Mouse (Mus musculus): ENCODE data around the gene Tomm40l. TPM values are rescaled to one million over a fixed set of nuclear protein-coding genes. Genes with fewer than 3 reads are reported as not detected.

The Tomm40l gene
- polyA plus RNA-seq, 1 experiment from 2014 or later = 49.2 TPM

GRCm38 (mm10) chr1:171252415-171252814 lies 30.1 kb upstream of the Tomm40l start:
- Histone ChIP-seq H3K9ac (ENCODE audit: low read length) (0 out of 2 replicates have a peak overlapping the region, but pooled peaks have one; percentile 32), H3K27me3 (replicated peaks; ENCODE audit: control insufficient read depth, insufficient read depth, low read length) (no peaks in the 10 kb centered on the region), H3K9me3 (replicated peaks; ENCODE audit: control insufficient read depth, low read length) (no peaks in the 10 kb centered on the region), H3K27ac (ENCODE audit: low read depth, low read length) (peak overlapping the region; percentile 58; the same call in 1 of the 2 replicates), H3K4me2 (ENCODE audit: low read length) (peak overlapping the region; percentile 52), H3K36me3 (ENCODE audit: control insufficient read depth, insufficient read depth, low read length) (no peaks in the 10 kb centered on the region), H3K4me1 (ENCODE audit: control insufficient read depth, insufficient read depth, low read length) (peaks cover 31% of the 10 kb centered on the region), H3K4me3 (ENCODE audit: low read depth, low read length) (peak overlapping the region; percentile 1; the same call in 1 of the 2 replicates)
- no peak for ATAC-seq
- no peak for DNase-seq (ENCODE audit: low spot score)
- WGBS = 52% methylated on average over 17 of the region's 17 CpGs

GRCm38 (mm10) chr1:171251594-171252324 lies 29.4 kb upstream of the Tomm40l start:
- H3K4me2 ChIP-seq (ENCODE audit: low read length) = peak overlapping the region; percentile 52
- H3K4me3 ChIP-seq (ENCODE audit: low read depth, low read length) = peak overlapping the region; percentile 21; the same call in 1 of the 2 replicates
- 6% methylated on average over 13 of the region's 13 CpGs for WGBS
- DNase-seq (ENCODE audit: low spot score) (no peak), ATAC-seq (no peak)
- H3K27ac ChIP-seq (ENCODE audit: low read depth, low read length) = peak overlapping the region; percentile 58; the same call in 1 of the 2 replicates
- H3K4me1 ChIP-seq (ENCODE audit: control insufficient read depth, insufficient read depth, low read length) = peaks cover 31% of the 10 kb centered on the region
- H3K36me3 ChIP-seq (ENCODE audit: control insufficient read depth, insufficient read depth, low read length) = no peaks in the 10 kb centered on the region
- H3K9ac ChIP-seq (ENCODE audit: low read length) = peak overlapping the region; percentile 55; the same call in 1 of the 2 replicates
- H3K9me3 ChIP-seq (replicated peaks; ENCODE audit: control insufficient read depth, low read length) = no peaks in the 10 kb centered on the region
- no peaks in the 10 kb centered on the region for H3K27me3 ChIP-seq (replicated peaks; ENCODE audit: control insufficient read depth, insufficient read depth, low read length)

- Histone ChIP-seq H3K9me3 (replicated peaks; ENCODE audit: control insufficient read depth, low read length) (no peaks in the 10 kb centered on the region), H3K27me3 (replicated peaks; ENCODE audit: control insufficient read depth, insufficient read depth, low read length) (no peaks in the 10 kb centered on the region), H3K4me1 (ENCODE audit: control insufficient read depth, insufficient read depth, low read length) (peaks cover 36% of the 10 kb centered on the region), H3K27ac (ENCODE audit: low read depth, low read length) (peak within 1 kb of the TSS; percentile 76), H3K9ac (ENCODE audit: low read length) (peak within 1 kb of the TSS; percentile 55), H3K4me2 (ENCODE audit: low read length) (peak within 1 kb of the TSS; percentile 52), H3K4me3 (ENCODE audit: low read depth, low read length) (peak within 1 kb of the TSS; percentile 21), H3K36me3 (ENCODE audit: control insufficient read depth, insufficient read depth, low read length) (no peaks in the 10 kb centered on the region)
- WGBS = 16% methylated on average over 26 of the region's 26 CpGs
- ATAC-seq = peak; percentile 43
- peak; percentile 83 for DNase-seq (ENCODE audit: low spot score)
These were observed 28.6 kb upstream of the Tomm40l start, which contains the start of gene Ndufs2 for GRCm38 (mm10) chr1:171250680-171251593. Gene Ndufs2, minus strand, starts transcription at chr1:171251388.

- Histone ChIP-seq H3K4me2 (ENCODE audit: low read length) (peak within 1 kb of the TSS; percentile 52), H3K9me3 (replicated peaks; ENCODE audit: control insufficient read depth, low read length) (no peaks in the 10 kb centered on the region), H3K4me3 (ENCODE audit: low read depth, low read length) (peak within 1 kb of the TSS; percentile 21), H3K4me1 (ENCODE audit: control insufficient read depth, insufficient read depth, low read length) (peaks cover 37% of the 10 kb centered on the region), H3K27me3 (replicated peaks; ENCODE audit: control insufficient read depth, insufficient read depth, low read length) (no peaks in the 10 kb centered on the region), H3K27ac (ENCODE audit: low read depth, low read length) (peak within 1 kb of the TSS; percentile 76), H3K36me3 (ENCODE audit: control insufficient read depth, insufficient read depth, low read length) (no peaks in the 10 kb centered on the region), H3K9ac (ENCODE audit: low read length) (peak within 1 kb of the TSS; percentile 55)
- DNase-seq (ENCODE audit: low spot score) (peak; percentile 76), ATAC-seq (peak; percentile 40; the same call in 1 of the 2 replicates)
- 15% methylated on average over 5 of the region's 5 CpGs for WGBS
These were observed 27.7 kb upstream of the Tomm40l start, which contains the start of gene Adamts4 for GRCm38 (mm10) chr1:171249913-171250600. Gene Adamts4, plus strand, starts transcription at chr1:171250421.

- WGBS = 43% methylated on average over 3 of the region's 3 CpGs
- DNase-seq (ENCODE audit: low spot score) (no peak), ATAC-seq (no peak)
- Histone ChIP-seq H3K4me2 (ENCODE audit: low read length) (no peak overlapping the region), H3K4me1 (ENCODE audit: control insufficient read depth, insufficient read depth, low read length) (peaks cover 37% of the 10 kb centered on the region), H3K36me3 (ENCODE audit: control insufficient read depth, insufficient read depth, low read length) (peaks cover 7% of the 10 kb centered on the region; the same call in 1 of the 2 replicates), H3K9me3 (replicated peaks; ENCODE audit: control insufficient read depth, low read length) (no peaks in the 10 kb centered on the region), H3K9ac (ENCODE audit: low read length) (no peak overlapping the region), H3K4me3 (ENCODE audit: low read depth, low read length) (no peak overlapping the region), H3K27me3 (replicated peaks; ENCODE audit: control insufficient read depth, insufficient read depth, low read length) (no peaks in the 10 kb centered on the region), H3K27ac (ENCODE audit: low read depth, low read length) (no peak overlapping the region)
These were observed 26.3 kb upstream of the Tomm40l start for GRCm38 (mm10) chr1:171248386-171249226.

GRCm38 (mm10) chr1:171247916-171248315 lies 25.6 kb upstream of the Tomm40l start:
- H3K9ac ChIP-seq (ENCODE audit: low read length) = peak overlapping the region; percentile 56

GRCm38 (mm10) chr1:171247453-171247841 lies 25.1 kb upstream of the Tomm40l start:
- ATAC-seq (no peak; the same call in 1 of the 2 replicates), DNase-seq (ENCODE audit: low spot score) (no peak)
- no peaks in the 10 kb centered on the region for H3K27me3 ChIP-seq (replicated peaks; ENCODE audit: control insufficient read depth, insufficient read depth, low read length)
- H3K4me2 ChIP-seq (ENCODE audit: low read length) = peak overlapping the region; percentile 71
- WGBS = 16% methylated on average over 13 of the region's 13 CpGs
- H3K4me3 ChIP-seq (ENCODE audit: low read depth, low read length) = peak overlapping the region; percentile 73
- peaks cover 18% of the 10 kb centered on the region for H3K36me3 ChIP-seq (ENCODE audit: control insufficient read depth, insufficient read depth, low read length)
- H3K9me3 ChIP-seq (replicated peaks; ENCODE audit: control insufficient read depth, low read length) = no peaks in the 10 kb centered on the region
- H3K27ac ChIP-seq (ENCODE audit: low read depth, low read length) = peak overlapping the region; percentile 78
- H3K9ac ChIP-seq (ENCODE audit: low read length) = peak overlapping the region; percentile 56
- peaks cover 33% of the 10 kb centered on the region for H3K4me1 ChIP-seq (ENCODE audit: control insufficient read depth, insufficient read depth, low read length)

More at GRCm38 (mm10) chr1:171247916-171248315, 25.6 kb upstream of the Tomm40l start:
- ATAC-seq (no peak), DNase-seq (ENCODE audit: low spot score) (no peak)
- Histone ChIP-seq H3K27me3 (replicated peaks; ENCODE audit: control insufficient read depth, insufficient read depth, low read length) (no peaks in the 10 kb centered on the region), H3K27ac (ENCODE audit: low read depth, low read length) (peak overlapping the region; percentile 78), H3K4me2 (ENCODE audit: low read length) (peak overlapping the region; percentile 71), H3K4me1 (ENCODE audit: control insufficient read depth, insufficient read depth, low read length) (peaks cover 37% of the 10 kb centered on the region), H3K36me3 (ENCODE audit: control insufficient read depth, insufficient read depth, low read length) (peaks cover 14% of the 10 kb centered on the region; the same call in 1 of the 2 replicates), H3K9me3 (replicated peaks; ENCODE audit: control insufficient read depth, low read length) (no peaks in the 10 kb centered on the region), H3K4me3 (ENCODE audit: low read depth, low read length) (no peak overlapping the region)
- WGBS = 23% methylated on average over 4 of the region's 4 CpGs

Data from forebrain, embryonic 14.5 days (tissue).